Mouse (Mus musculus): Measurements from ENCODE around the gene Sec61b.

DNA sequence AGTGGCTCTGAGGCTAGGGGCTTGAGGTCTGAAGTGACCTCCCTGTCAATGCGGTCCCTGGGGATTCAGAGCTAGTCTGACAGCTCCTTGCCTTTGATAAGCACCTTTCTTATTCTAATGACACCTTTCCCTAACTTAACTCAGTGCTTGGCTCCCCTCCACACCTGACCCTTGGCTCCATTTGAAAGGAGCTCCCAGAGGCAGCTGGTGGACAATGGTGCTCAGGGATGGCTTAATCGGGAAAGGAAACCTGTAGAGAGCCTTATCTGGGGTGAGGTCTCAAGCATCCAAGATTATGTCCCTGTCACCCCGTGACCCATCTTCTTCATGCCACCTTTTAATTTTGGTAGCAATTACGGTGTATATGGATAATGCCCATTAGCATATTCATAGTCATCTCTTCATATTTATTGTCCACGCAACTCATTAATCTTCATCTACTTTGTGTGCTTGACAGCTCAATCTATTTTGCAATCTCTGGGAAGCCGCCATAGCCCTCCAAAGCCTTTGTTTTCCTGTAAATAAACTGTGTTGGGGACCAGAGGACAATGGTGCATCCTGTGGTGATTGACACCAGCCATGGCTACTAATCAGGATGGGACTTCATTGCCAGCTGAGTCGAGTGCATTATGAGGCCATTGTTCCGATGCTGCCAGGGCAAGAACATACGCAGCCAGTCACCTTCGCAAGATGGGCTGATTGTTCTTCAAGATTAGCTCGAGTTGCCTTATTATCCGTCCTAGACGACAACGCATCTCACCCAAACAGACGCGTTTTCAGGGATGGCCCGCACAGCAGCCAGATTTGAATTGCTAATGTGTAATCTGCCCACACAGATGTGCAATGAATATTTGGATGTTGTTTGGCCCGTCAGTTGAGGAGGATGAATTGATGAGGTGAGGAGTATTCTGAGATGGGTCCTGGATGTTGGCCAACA is 24.6 kb upstream of the Sec61b start:
- TF ChIP-seq CTCF (IDR thresholded peaks at IDR 0.05; ENCODE audit: borderline replicate concordance, insufficient read depth, low read length) (no peak), POLR2A (IDR thresholded peaks at IDR 0.05; ENCODE audit: low read depth, low read length) (no peak)
